Mouse (Mus musculus) midbrain, embryonic 11.5 days (tissue): ENCODE measurements at regions not wholly inside any gene's neighbourhood (a gene's known extent, or its start where the extent isn't known, plus 50 kb on each side); places are given as distances from the start of the nearest gene placed in this dataset.

ENCODE experiments used
- ATAC-seq: fragments of 200-750 bp; cut with Nextera tagmentation; 2 replicates; pipeline ENCODE4 v1.8.0; 2017; ENCODE audit warnings: moderate TSS enrichment, moderate library complexity; ENCODE audit not compliant: low FRiP score
- DNase-seq: peaks from one replicate; pipeline ENCODE4 v3.0.0; 2015; ENCODE audit warnings: low spot score; ENCODE audit errors: missing footprints
- H3K27ac ChIP-seq: fragments of 300-500 bp; sonication (generic); 2 replicates; pipeline ENCODE4 v1.5.1; 2014; ENCODE audit warnings: low read depth, low read length
- H3K27me3 ChIP-seq: fragments of 300-500 bp; sonication (generic); 2 replicates; pipeline ENCODE4 v1.6.1; 2014; ENCODE audit warnings: mild to moderate bottlenecking, low read length, moderate library complexity, mixed read lengths; ENCODE audit not compliant: control insufficient read depth, insufficient read depth
- H3K36me3 ChIP-seq: fragments of 300-500 bp; sonication (generic); 2 replicates; pipeline ENCODE4 v1.6.1; 2014; ENCODE audit warnings: mild to moderate bottlenecking, low read length, moderate library complexity, mixed read lengths; ENCODE audit not compliant: control insufficient read depth, insufficient read depth
- H3K4me1 ChIP-seq: fragments of 300-500 bp; sonication (generic); 2 replicates; pipeline ENCODE4 v1.6.1; 2014; ENCODE audit warnings: low read length; ENCODE audit not compliant: control insufficient read depth, insufficient read depth
- H3K4me2 ChIP-seq: fragments of 300-500 bp; sonication (generic); 2 replicates; pipeline ENCODE4 v1.6.1; 2014; ENCODE audit warnings: mild to moderate bottlenecking, moderate library complexity
- H3K4me3 ChIP-seq: fragments of 300-500 bp; sonication (generic); 2 replicates; pipeline ENCODE4 v1.5.1; 2014; ENCODE audit warnings: low read depth, low read length
- H3K9ac ChIP-seq: fragments of 300-500 bp; sonication (generic); 2 replicates; pipeline ENCODE4 v1.6.1; 2014; ENCODE audit warnings: low read length
- H3K9me3 ChIP-seq: fragments of 300-500 bp; sonication (generic); 2 replicates; pipeline ENCODE4 v1.6.1; 2016; ENCODE audit warnings: low read length; ENCODE audit not compliant: control insufficient read depth
- WGBS: fragments of 180-500 bp; shearing (Covaris S2); extraction: QIAGEN DNeasy Blood & Tissue Kit; methylation state at CpG from one replicate; pipeline ENCODE4 v1.1.7; 2014; 5-methylcytosine and 5-hydroxymethylcytosine counted together

GRCm38 (mm10) chr11:31732958-31733357 is 61.3 kb upstream of the Bod1 start:
- no peaks in the 10 kb centered on the region for H3K27me3 ChIP-seq
- no peaks in the 10 kb centered on the region for H3K9me3 ChIP-seq
- no peak overlapping the region for H3K9ac ChIP-seq
- no peaks in the 10 kb centered on the region for H3K36me3 ChIP-seq
- peaks cover 7% of the 10 kb centered on the region for H3K4me1 ChIP-seq
- DNase-seq: no peak
- H3K27ac ChIP-seq: no peak overlapping the region
- H3K4me2 ChIP-seq: no peak overlapping the region
- WGBS: 89% methylated on average over 1 of the region's 1 CpGs
- H3K4me3 ChIP-seq: no peak overlapping the region
- ATAC-seq: 0 out of 2 replicates have a peak, but pooled peaks have one; percentile 8

- no peak overlapping the region for H3K9ac ChIP-seq
- no peak overlapping the region for H3K4me3 ChIP-seq
- peaks cover 7% of the 10 kb centered on the region for H3K4me1 ChIP-seq
- peak overlapping the region; percentile 52 for H3K27ac ChIP-seq
- 47% methylated on average over 4 of the region's 4 CpGs for WGBS
- DNase-seq (no peak), ATAC-seq (peak; percentile 90)
- no peak overlapping the region for H3K4me2 ChIP-seq
- no peaks in the 10 kb centered on the region for H3K9me3 ChIP-seq
- no peaks in the 10 kb centered on the region for H3K27me3 ChIP-seq
- no peaks in the 10 kb centered on the region for H3K36me3 ChIP-seq
Observed at GRCm38 (mm10) chr11:31734091-31734490, 62.4 kb upstream of the Bod1 start.

- 95% methylated on average over 6 of the region's 6 CpGs for WGBS
- H3K27ac ChIP-seq: no peak overlapping the region
- no peak for ATAC-seq
Observed at GRCm38 (mm10) chr11:31735257-31735656, 63.6 kb upstream of the Bod1 start.

GRCm38 (mm10) chr11:31736086-31736485 is 64.4 kb upstream of the Bod1 start:
- Histone ChIP-seq H3K27me3 (no peaks in the 10 kb centered on the region), H3K9me3 (no peaks in the 10 kb centered on the region), H3K9ac (no peak overlapping the region), H3K4me1 (peaks cover 7% of the 10 kb centered on the region), H3K4me3 (no peak overlapping the region), H3K27ac (no peak overlapping the region), H3K4me2 (no peak overlapping the region), H3K36me3 (no peaks in the 10 kb centered on the region)
- no peak for DNase-seq
- ATAC-seq: no peak

More at GRCm38 (mm10) chr11:31735257-31735656, 63.6 kb upstream of the Bod1 start:
- Histone ChIP-seq H3K27me3 (no peaks in the 10 kb centered on the region), H3K9ac (no peak overlapping the region), H3K9me3 (no peaks in the 10 kb centered on the region), H3K4me1 (peaks cover 7% of the 10 kb centered on the region), H3K4me3 (no peak overlapping the region), H3K4me2 (no peak overlapping the region), H3K36me3 (no peaks in the 10 kb centered on the region)
- no peak for DNase-seq

GRCm38 (mm10) chr11:31736556-31737089 is 64.9 kb upstream of the Bod1 start:
- Histone ChIP-seq H3K4me3 (no peak overlapping the region), H3K4me2 (no peak overlapping the region), H3K36me3 (no peaks in the 10 kb centered on the region), H3K9me3 (no peaks in the 10 kb centered on the region), H3K4me1 (peaks cover 7% of the 10 kb centered on the region), H3K9ac (no peak overlapping the region), H3K27me3 (no peaks in the 10 kb centered on the region), H3K27ac (no peak overlapping the region)
- WGBS: 92% methylated on average over 4 of the region's 4 CpGs
- DNase-seq: no peak
- no peak for ATAC-seq

- ATAC-seq: no peak
- no peaks in the 10 kb centered on the region for H3K9me3 ChIP-seq
- WGBS: 91% methylated on average over 5 of the region's 5 CpGs
Observed at GRCm38 (mm10) chr11:31738148-31739021, 66.7 kb upstream of the Bod1 start.

GRCm38 (mm10) chr11:31740409-31740808 is 68.7 kb upstream of the Bod1 start:
- 77% methylated on average over 5 of the region's 5 CpGs for WGBS
- no peak for DNase-seq
- no peak overlapping the region for H3K9ac ChIP-seq
- no peak overlapping the region for H3K4me2 ChIP-seq
- H3K4me1 ChIP-seq: peaks cover 10% of the 10 kb centered on the region
- H3K9me3 ChIP-seq: no peaks in the 10 kb centered on the region
- no peak overlapping the region for H3K27ac ChIP-seq
- no peak overlapping the region for H3K4me3 ChIP-seq
- no peaks in the 10 kb centered on the region for H3K36me3 ChIP-seq
- no peak for ATAC-seq
- H3K27me3 ChIP-seq: no peaks in the 10 kb centered on the region

More at GRCm38 (mm10) chr11:31738148-31739021, 66.7 kb upstream of the Bod1 start:
- no peaks in the 10 kb centered on the region for H3K27me3 ChIP-seq
- no peak for DNase-seq
- no peak overlapping the region for H3K27ac ChIP-seq
- peaks cover 5% of the 10 kb centered on the region for H3K4me1 ChIP-seq
- H3K9ac ChIP-seq: no peak overlapping the region
- H3K4me3 ChIP-seq: no peak overlapping the region
- no peaks in the 10 kb centered on the region for H3K36me3 ChIP-seq
- H3K4me2 ChIP-seq: no peak overlapping the region

- WGBS: 0% methylated on average over 1 of the region's 1 CpGs
- no peak for DNase-seq
- no peak overlapping the region for H3K27ac ChIP-seq
Observed at GRCm38 (mm10) chr11:31742160-31742559, 70.5 kb upstream of the Bod1 start.

GRCm38 (mm10) chr11:31744076-31744785 is 72.5 kb upstream of the Bod1 start:
- ATAC-seq: peak; percentile 31
- 80% methylated on average over 12 of the region's 12 CpGs for WGBS
- no peaks in the 10 kb centered on the region for H3K36me3 ChIP-seq
- no peak overlapping the region for H3K9ac ChIP-seq
- no peak overlapping the region for H3K4me3 ChIP-seq
- H3K9me3 ChIP-seq: no peaks in the 10 kb centered on the region
- peaks cover 15% of the 10 kb centered on the region for H3K4me1 ChIP-seq
- 0 out of 2 replicates have a peak overlapping the region, but pooled peaks have one; percentile 20 for H3K27ac ChIP-seq
- H3K4me2 ChIP-seq: no peak overlapping the region
- DNase-seq: no peak
- H3K27me3 ChIP-seq: no peaks in the 10 kb centered on the region

More at GRCm38 (mm10) chr11:31742160-31742559, 70.5 kb upstream of the Bod1 start:
- H3K36me3 ChIP-seq: no peaks in the 10 kb centered on the region
- H3K9me3 ChIP-seq: no peaks in the 10 kb centered on the region
- no peak overlapping the region for H3K9ac ChIP-seq
- no peak overlapping the region for H3K4me2 ChIP-seq
- H3K4me3 ChIP-seq: no peak overlapping the region
- H3K27me3 ChIP-seq: no peaks in the 10 kb centered on the region
- peaks cover 12% of the 10 kb centered on the region for H3K4me1 ChIP-seq
- no peak for ATAC-seq
